Mouse (Mus musculus): Measurements from ENCODE around the gene Mmp25. TPM values are rescaled to one million over a fixed set of nuclear protein-coding genes. Genes with fewer than 3 reads are reported as not detected.

The Mmp25 gene
- total RNA-seq (2021): under 1 TPM in 1 of 2 experiments, not detected in 1; 0.17 TPM
- long read RNA-seq, experiment 1: 0 reads
- long read RNA-seq, experiment 2: 0 reads

- DNase-seq (ENCODE audit: low spot score in 2 of 2): no peak
- no peak within 1 kb of the TSS for H3K27ac ChIP-seq
- TF ChIP-seq CTCF (conservative IDR thresholded peaks at IDR 0.05): no peak
- peak within 1 kb of the TSS; percentile 43 for H3K4me3 ChIP-seq
Measured at GRCm38 (mm10) chr17:23644613-23645495, at the start of gene Mmp25. TSS of gene Mmp25 (minus strand) at chr17:23645277.

GRCm38 (mm10) chr17:23694491-23694890 is 49.4 kb upstream of the Mmp25 start:
- Histone ChIP-seq H3K27ac (no peak overlapping the region), H3K4me3 (no peak overlapping the region)
- TF ChIP-seq CTCF (conservative IDR thresholded peaks at IDR 0.05): no peak
- DNase-seq (ENCODE audit: low spot score in 2 of 2): no peak

GRCm38 (mm10) chr17:23683856-23684672 is 39.0 kb upstream of the Mmp25 start, which contains the start of gene Cldn9:
TSS of gene Cldn9 (minus strand) at chr17:23684026.
- no peak for TF ChIP-seq CTCF (conservative IDR thresholded peaks at IDR 0.05)
- no peak within 1 kb of the TSS for H3K27ac ChIP-seq
- no peak within 1 kb of the TSS for H3K4me3 ChIP-seq
- no peak for DNase-seq (ENCODE audit: low spot score in 2 of 2)

- no peak overlapping the region for H3K27ac ChIP-seq
- TF ChIP-seq CTCF (conservative IDR thresholded peaks at IDR 0.05): no peak
Measured at GRCm38 (mm10) chr17:23683226-23683625, 38.1 kb upstream of the Mmp25 start.

GRCm38 (mm10) chr17:23682530-23682929 is 37.5 kb upstream of the Mmp25 start:
- no peak for TF ChIP-seq CTCF (conservative IDR thresholded peaks at IDR 0.05)
- Histone ChIP-seq H3K4me3 (no peak overlapping the region), H3K27ac (no peak overlapping the region)
- no peak for DNase-seq (ENCODE audit: low spot score in 2 of 2)

More at GRCm38 (mm10) chr17:23683226-23683625, 38.1 kb upstream of the Mmp25 start:
- no peak overlapping the region for H3K4me3 ChIP-seq
- no peak for DNase-seq (ENCODE audit: low spot score in 2 of 2)

- no peak overlapping the region for H3K27ac ChIP-seq
- DNase-seq (ENCODE audit: low spot score in 2 of 2): no peak
- no peak overlapping the region for H3K4me3 ChIP-seq
- TF ChIP-seq CTCF (conservative IDR thresholded peaks at IDR 0.05): no peak
Measured at GRCm38 (mm10) chr17:23682092-23682491, 37.0 kb upstream of the Mmp25 start.

GRCm38 (mm10) chr17:23681086-23681485 is 36.0 kb upstream of the Mmp25 start:
- Histone ChIP-seq H3K27ac (no peak overlapping the region), H3K4me3 (no peak overlapping the region)
- DNase-seq (ENCODE audit: low spot score in 2 of 2): no peak
- no peak for TF ChIP-seq CTCF (conservative IDR thresholded peaks at IDR 0.05)

- no peak overlapping the region for H3K27ac ChIP-seq
- DNase-seq (ENCODE audit: low spot score in 2 of 2): no peak
- no peak for TF ChIP-seq CTCF (conservative IDR thresholded peaks at IDR 0.05)
Measured at GRCm38 (mm10) chr17:23680336-23680735, 35.3 kb upstream of the Mmp25 start.

GRCm38 (mm10) chr17:23679127-23679835 is 34.2 kb upstream of the Mmp25 start, which contains the start of gene Cldn6:
TSS of gene Cldn6 (plus strand) at chr17:23679249.
- TF ChIP-seq CTCF (conservative IDR thresholded peaks at IDR 0.05): no peak

More at GRCm38 (mm10) chr17:23680336-23680735, 35.3 kb upstream of the Mmp25 start:
- no peak overlapping the region for H3K4me3 ChIP-seq

GRCm38 (mm10) chr17:23677236-23677679 is 32.2 kb upstream of the Mmp25 start, which contains the start of gene Tnfrsf12a:
TSS of gene Tnfrsf12a (minus strand) at chr17:23677468.
- TF ChIP-seq CTCF (conservative IDR thresholded peaks at IDR 0.05): no peak
- Histone ChIP-seq H3K27ac (peak within 1 kb of the TSS; percentile 72; the same call in 1 of the 2 replicates), H3K4me3 (peak within 1 kb of the TSS; percentile 72)
- DNase-seq (ENCODE audit: low spot score in 2 of 2): peak; percentile 69 to 77

More at GRCm38 (mm10) chr17:23679127-23679835, 34.2 kb upstream of the Mmp25 start, which contains the start of gene Cldn6:
- no peak for DNase-seq (ENCODE audit: low spot score in 2 of 2)
- no peak within 1 kb of the TSS for H3K27ac ChIP-seq
- no peak within 1 kb of the TSS for H3K4me3 ChIP-seq

- Histone ChIP-seq H3K27ac (peak overlapping the region; percentile 72; the same call in 1 of the 2 replicates), H3K4me3 (peak overlapping the region; percentile 72)
- no peak for DNase-seq (ENCODE audit: low spot score in 2 of 2)
- no peak for TF ChIP-seq CTCF (conservative IDR thresholded peaks at IDR 0.05)
Measured at GRCm38 (mm10) chr17:23676473-23677031, 31.5 kb upstream of the Mmp25 start.

All from layer of hippocampus, adult 2 months (tissue).